Mouse (Mus musculus): Measurements from ENCODE around the gene Mtg1. TPM values are rescaled to one million over a fixed set of nuclear protein-coding genes. Genes with fewer than 3 reads are reported as not detected.

Mtg1 gene
- polyA plus RNA-seq (2021; fragmentation: Nextera tagmentation), result 46.4 and 48.4 TPM in 2 replicates
- long read RNA-seq, experiment 1, transcript Mtg1-201 (11 exons, 1,595 nt), result major isoform, 59 of 72 reads
- long read RNA-seq, experiment 1, partial matches to known transcripts, result 3 of 72 reads
- long read RNA-seq, experiment 1, other reads (novel, unspliced or antisense), result 9 of 72 reads
- long read RNA-seq, experiment 2, transcript Mtg1-201 (11 exons, 1,595 nt), result major isoform, 121 of 145 reads
- long read RNA-seq, experiment 2, partial matches to known transcripts, result 4 of 145 reads
- long read RNA-seq, experiment 2, other reads (novel, unspliced or antisense), result 18 of 145 reads

GRCm38 (mm10) chr7:140137135-140138020 lies at the start of gene Mtg1:
Gene Mtg1 (plus strand): TSS chr7:140137564.

GRCm38 (mm10) chr7:140092924-140093528 lies 44.3 kb upstream of the Mtg1 start, which contains the start of gene Prap1:
Gene Prap1 (plus strand): TSS chr7:140093395.

DNA sequence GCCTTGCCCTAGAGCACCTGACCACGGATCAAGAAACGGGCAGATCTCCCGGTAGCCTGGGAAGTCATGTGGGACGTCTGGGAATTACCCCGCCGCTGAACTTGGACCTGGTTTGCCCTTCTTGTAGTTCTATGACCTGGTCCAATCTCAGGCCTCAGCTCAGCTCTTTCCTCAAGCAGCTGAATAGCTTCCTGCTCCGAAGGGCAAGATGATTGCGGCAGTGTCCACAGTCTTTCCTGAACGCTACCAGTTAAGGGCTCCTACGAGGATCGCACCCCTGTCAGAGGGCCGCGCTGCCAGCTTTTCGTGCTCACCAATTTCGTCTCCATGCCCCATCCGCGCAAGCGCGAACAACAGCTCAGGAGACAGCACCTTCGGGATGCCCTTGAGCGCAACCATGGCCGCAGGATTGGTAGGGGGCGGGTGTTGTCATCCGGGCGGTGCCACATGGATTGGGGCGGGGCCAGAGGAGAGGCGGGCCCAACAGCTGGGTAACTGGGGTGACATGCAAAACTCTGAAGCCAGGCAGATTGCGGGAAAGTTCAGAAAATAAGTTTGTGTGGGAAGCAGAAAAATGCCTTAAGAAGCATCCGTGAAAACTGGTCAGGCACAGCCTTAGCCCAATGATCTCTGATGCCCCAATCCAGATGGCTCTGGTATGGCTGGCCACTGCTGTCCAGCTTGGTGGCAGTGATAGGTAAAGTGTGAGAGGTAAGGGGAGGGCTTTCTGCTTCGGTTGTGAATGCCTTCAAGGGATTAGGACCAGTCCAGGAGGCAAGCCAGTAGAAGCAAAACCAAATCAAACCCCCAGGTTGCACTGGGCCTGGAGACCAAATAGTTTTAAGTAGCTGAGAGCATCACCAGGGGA lies 35.1 kb upstream of the Mtg1 start, which contains the start of gene Fuom:
TSS of gene Fuom (minus strand) at position 449 of the 868 bp plus-strand sequence.

GRCm38 (mm10) chr7:140115583-140116328 lies 21.6 kb upstream of the Mtg1 start, which contains the start of gene Paox:
Gene Paox (plus strand): TSS chr7:140115799.

DNA sequence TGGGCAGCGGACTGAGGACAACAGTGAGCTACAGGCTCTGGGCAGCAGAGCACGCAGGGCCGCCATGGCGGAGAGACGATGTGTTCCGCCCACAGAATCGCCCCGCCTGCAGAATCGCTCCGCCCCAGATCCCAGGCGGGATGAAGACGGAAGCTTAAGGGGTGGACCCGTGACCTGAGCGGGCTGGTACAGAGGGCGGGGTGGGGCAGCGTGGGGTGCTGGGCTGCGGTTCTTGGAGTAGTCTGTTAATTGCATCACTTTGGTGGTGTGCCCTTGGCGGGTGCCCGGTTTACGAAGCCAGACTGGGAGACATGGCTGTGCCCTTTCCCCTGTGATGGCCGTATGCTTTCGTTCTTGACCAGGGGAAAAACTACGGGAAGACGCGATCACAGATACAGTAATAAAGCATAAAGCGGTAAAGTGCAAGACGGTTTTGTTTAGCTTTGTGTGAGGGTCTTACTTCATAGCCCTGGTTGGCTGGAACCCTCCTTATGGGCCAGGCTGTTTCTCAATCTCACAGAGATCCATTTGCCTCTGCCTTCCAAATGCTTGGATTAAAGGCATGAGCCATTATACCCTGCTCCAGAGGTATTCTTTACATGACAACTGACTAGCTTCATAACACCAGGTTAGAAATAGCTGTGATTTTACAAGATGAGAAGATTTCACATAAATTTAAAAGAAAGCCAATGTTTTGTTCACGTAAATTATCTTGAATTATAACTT lies 20.9 kb upstream of the Mtg1 start, which contains the start of gene Echs1:
TSS of gene Echs1 (minus strand) at position 148 of the 726 bp plus-strand sequence.

DNA sequence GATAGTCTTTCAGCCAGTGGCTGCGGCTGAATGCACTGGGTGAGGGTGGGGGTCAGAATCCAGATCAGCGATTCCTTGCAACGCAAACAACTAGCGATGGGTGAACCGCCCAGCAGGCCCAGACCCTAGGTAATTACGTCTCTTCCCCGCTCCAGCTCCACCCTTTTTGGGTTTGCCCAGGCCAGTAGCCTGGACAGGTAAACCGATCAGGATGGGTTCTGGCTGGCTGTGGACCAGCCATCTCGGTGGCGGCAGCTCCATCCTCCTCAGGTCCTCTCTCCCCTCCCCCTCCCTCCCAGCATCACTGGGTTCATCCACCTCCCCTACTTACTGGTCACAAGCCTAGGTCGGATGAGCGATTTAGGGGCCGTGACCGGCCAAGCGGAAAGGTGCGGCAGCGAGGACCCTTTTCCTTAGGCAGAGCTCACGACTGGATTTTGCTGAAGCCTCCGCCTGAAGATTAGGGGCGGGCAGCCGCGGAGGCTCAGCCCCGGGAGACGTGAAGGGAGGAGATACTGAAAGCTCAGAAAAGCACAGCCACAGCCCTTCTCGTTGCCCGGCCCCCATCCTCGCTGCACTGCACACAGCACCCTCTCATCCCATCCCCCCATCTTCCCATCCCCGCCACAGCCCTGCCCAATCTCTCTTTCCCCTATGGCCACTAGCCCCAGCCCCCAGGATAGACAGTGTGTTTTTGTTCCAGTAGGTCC lies 17.0 kb downstream of the Mtg1 start, which contains the start of gene Sprn:
TSS of gene Sprn (minus strand) at position 660 of the 710 bp plus-strand sequence.

DNA sequence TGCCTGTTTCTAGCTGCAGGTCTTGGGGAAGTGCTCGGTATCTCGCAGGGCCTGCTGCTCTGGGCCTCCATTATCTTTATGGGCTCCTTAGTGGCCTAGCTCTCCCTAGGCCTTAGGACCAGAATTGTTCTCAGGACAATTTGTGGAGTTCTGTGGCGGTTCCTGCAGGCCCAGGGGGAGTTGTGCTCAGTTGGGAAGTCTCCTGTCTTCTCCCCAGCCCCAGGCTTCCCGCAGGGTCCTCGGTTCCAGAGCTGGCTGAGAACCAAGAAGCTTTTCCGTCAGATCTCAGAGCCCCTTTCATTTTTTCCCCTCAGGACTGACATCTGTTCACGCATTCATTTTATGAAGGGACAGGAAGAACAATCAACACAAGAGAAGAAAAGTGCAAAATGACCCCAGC lies 27.3 kb downstream of the Mtg1 start, which contains the start of gene Olfr522:
TSS of gene Olfr522 (minus strand) at position 101 of the 400 bp plus-strand sequence.

GRCm38 (mm10) chr7:140172936-140173335 lies 35.6 kb downstream of the Mtg1 start, which contains the start of gene Olfr523:
Gene Olfr523 (plus strand): TSS chr7:140173217.

Other genes with a start within 250 kb of the Mtg1 start
- 22.3 and 30.2 TPM in 2 replicates for gene Kndc1, start 242.9 kb upstream of the Mtg1 start, polyA plus RNA-seq (2021; fragmentation: Nextera tagmentation)
- gene Utf1, start 193.8 kb upstream of the Mtg1 start, polyA plus RNA-seq (2021; fragmentation: Nextera tagmentation), result not detected in 2 replicates
- 1.6 TPM in 2 replicates for gene 6430531B16Rik, start 158.8 kb upstream of the Mtg1 start, polyA plus RNA-seq (2021; fragmentation: Nextera tagmentation)
- 0.29 and 0.54 TPM in 2 replicates for gene Adam8, start 145.0 kb upstream of the Mtg1 start, polyA plus RNA-seq (2021; fragmentation: Nextera tagmentation)
- 40.0 and 45.8 TPM in 2 replicates for gene Zfp511, start 101.2 kb upstream of the Mtg1 start, polyA plus RNA-seq (2021; fragmentation: Nextera tagmentation)
- 31.6 and 34.4 TPM in 2 replicates for gene Tubgcp2, start 100.9 kb upstream of the Mtg1 start, polyA plus RNA-seq (2021; fragmentation: Nextera tagmentation)
- gene Msx3, start 88.5 kb upstream of the Mtg1 start, polyA plus RNA-seq (2021; fragmentation: Nextera tagmentation), result not detected in 2 replicates
- 701 and 786 TPM in 2 replicates for gene Caly, start 55.0 kb upstream of the Mtg1 start, polyA plus RNA-seq (2021; fragmentation: Nextera tagmentation)
- not detected in 2 replicates for gene Prap1, start 44.2 kb upstream of the Mtg1 start, polyA plus RNA-seq (2021; fragmentation: Nextera tagmentation)
- gene Fuom, start 35.1 kb upstream of the Mtg1 start, polyA plus RNA-seq (2021; fragmentation: Nextera tagmentation), result 107 and 108 TPM in 2 replicates
- gene Paox, start 21.8 kb upstream of the Mtg1 start, polyA plus RNA-seq (2021; fragmentation: Nextera tagmentation), result 3.4 and 4.2 TPM in 2 replicates
- 139 and 145 TPM in 2 replicates for gene Echs1, start 21.1 kb upstream of the Mtg1 start, polyA plus RNA-seq (2021; fragmentation: Nextera tagmentation)
- gene Sprn, start 17.3 kb downstream of the Mtg1 start, polyA plus RNA-seq (2021; fragmentation: Nextera tagmentation), result 66.3 and 73.0 TPM in 2 replicates
- gene Olfr522, start 27.2 kb downstream of the Mtg1 start, polyA plus RNA-seq (2021; fragmentation: Nextera tagmentation), result not detected in 2 replicates
- not detected in 2 replicates for gene Olfr523, start 35.7 kb downstream of the Mtg1 start, polyA plus RNA-seq (2021; fragmentation: Nextera tagmentation)
- gene Olfr524, start 68.4 kb downstream of the Mtg1 start, polyA plus RNA-seq (2021; fragmentation: Nextera tagmentation), result not detected in 2 replicates
- 0.06 and 0.10 TPM in 2 replicates for gene Cd163l1, start 80.7 kb downstream of the Mtg1 start, polyA plus RNA-seq (2021; fragmentation: Nextera tagmentation)
- 0.09 TPM in 1 of 2 replicates, not detected in the other for gene 5830411N06Rik, start 109.7 kb downstream of the Mtg1 start, polyA plus RNA-seq (2021; fragmentation: Nextera tagmentation)
- not detected in 2 replicates for gene Olfr525, start 183.3 kb downstream of the Mtg1 start, polyA plus RNA-seq (2021; fragmentation: Nextera tagmentation)
- not detected in 2 replicates for gene Olfr527, start 196.5 kb downstream of the Mtg1 start, polyA plus RNA-seq (2021; fragmentation: Nextera tagmentation)
- not detected in 2 replicates for gene Olfr60, start 224.1 kb downstream of the Mtg1 start, polyA plus RNA-seq (2021; fragmentation: Nextera tagmentation)
- gene Olfr530, start 238.8 kb downstream of the Mtg1 start, polyA plus RNA-seq (2021; fragmentation: Nextera tagmentation), result not detected in 2 replicates